Mouse (Mus musculus) thymus, postnatal 36 days (tissue): ENCODE measurements around the gene Stat4.

Experiments used
- DNase-seq, 2 experiments: peaks; one replicate each; pipeline ENCODE4 v3.0.0; 2022; ENCODE audit warnings: mixed read lengths in 2 of 2

Gene Stat4

DNA sequence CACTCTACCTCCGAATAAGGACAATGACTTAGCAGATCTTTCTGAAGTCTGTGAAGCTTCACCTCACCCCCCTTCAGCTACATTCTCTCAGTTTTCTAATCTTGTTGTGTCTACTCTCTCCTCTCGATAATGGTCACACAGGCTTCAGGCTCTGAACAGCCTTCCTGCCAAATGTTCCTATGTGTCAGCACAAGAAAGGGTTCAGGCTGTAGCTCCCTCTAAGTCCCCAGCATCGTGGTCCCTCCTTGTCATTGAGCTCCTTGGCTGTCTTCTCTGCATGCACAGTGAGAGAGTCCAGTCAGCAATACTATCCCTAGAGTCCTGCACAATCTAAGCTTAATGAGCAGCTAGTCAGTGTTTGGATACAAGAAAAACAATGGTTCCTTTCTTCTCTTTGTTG is 124.3 kb downstream of the Stat4 start:
- no peak for DNase-seq

DNA sequence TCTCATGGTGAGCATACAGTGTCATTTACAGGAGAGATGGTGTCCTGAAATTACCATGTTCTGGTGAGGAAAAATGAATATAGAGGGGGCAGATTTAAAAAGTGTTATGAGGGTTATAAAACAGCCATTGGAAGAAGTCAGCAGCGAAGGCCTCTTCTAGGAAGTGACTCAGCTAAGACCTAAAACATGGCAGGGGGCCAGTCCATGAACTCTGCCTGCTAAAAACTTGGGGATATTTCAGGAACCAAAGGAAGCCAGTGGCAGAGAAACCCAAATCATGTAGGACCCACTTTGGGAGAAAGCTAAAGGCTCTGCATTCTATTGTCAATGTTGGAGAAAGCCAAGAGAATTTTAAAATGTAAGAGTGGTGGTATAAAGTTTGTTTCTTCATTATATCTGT is 125.4 kb downstream of the Stat4 start:
- DNase-seq, result no peak

DNA sequence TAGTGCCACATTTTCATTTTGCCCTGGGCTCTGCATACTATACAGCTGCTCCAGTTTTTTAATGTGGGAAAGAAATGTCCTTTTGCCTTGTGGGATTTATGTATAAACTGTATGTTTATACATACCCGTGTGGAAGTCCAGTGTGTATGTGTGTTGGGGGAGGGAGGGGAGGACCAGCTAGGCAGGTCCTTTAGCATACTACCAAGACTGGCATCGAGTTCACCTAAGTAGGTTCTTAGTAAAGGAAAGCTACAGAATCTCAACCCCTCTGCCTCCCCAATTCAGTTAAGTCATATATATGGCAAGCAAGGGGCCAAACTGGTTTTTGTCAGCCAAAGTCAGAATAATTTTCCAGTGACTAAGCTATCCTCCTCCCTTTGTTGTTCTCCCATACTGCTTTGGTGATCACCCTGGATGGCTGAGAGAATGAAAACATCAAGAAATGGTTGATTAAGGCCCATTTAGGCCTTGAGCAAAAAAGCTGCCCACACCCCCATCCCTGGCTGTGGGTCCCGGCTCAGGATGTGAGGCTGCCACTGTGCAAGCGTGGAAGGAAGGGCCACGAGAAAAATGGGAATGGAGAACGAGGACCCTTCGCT is 126.2 kb downstream of the Stat4 start:
- DNase-seq, result no peak

DNA sequence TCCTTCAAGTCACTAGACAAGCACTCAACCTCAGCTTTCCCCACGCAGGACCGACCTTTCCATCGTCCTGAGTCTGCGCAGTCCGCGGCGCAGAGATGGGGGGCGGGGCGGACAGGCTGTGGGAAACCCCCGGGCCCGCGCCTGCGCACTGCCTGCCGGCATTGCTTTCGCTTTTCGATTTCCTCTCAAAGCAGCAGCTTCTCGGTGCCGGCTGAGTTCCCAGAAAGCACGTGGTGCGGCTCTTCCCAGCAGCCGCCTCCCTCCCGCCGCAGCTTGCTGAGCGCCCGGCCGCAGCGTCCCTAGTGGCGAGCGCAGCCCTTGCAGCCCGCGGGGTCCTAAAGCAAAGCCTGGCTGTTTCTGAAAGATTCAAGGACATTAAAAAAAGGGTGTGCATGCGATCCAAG is 126.7 kb downstream of the Stat4 start:
- peak; percentile 98 for DNase-seq

DNA sequence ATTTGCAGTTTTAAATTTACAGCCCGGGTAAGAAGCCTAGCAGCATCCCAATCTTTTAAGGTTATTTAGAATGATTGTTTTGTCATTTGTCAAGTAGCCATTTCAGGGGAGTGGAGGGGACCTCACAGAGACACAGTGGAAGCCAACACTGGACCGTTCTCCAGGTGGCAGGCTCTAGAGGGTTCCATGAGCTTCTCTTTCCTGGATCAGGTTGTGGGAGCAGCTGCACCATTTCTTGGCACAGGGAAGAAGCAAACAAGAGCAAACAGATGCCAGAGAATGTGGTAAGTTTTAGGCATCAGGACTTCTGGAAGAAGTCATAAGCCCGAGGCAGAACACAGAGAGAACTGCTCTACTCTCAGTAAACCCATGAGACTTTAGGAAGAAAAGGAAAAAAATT is 129.5 kb downstream of the Stat4 start:
- no peak for DNase-seq

DNA sequence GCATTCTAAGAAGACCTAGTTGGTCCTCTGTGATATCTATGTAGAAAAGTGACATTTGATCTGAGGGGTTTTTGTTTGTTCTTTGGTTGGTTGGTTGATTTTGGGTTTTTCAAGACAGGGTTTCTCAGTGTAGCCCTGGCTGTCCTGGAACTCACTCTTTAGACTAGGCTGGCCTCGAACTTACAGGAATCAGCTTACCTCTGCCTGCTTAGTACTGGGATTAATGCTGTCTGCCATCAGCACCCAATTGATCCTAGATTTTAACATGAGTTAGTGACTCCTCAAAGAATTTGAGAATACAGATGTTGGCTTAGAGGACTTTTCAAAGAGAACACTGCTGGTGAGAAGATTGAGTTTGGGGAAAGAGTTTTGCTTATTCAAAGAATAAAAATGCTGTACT is 130.8 kb downstream of the Stat4 start:
- DNase-seq, result no peak

DNA sequence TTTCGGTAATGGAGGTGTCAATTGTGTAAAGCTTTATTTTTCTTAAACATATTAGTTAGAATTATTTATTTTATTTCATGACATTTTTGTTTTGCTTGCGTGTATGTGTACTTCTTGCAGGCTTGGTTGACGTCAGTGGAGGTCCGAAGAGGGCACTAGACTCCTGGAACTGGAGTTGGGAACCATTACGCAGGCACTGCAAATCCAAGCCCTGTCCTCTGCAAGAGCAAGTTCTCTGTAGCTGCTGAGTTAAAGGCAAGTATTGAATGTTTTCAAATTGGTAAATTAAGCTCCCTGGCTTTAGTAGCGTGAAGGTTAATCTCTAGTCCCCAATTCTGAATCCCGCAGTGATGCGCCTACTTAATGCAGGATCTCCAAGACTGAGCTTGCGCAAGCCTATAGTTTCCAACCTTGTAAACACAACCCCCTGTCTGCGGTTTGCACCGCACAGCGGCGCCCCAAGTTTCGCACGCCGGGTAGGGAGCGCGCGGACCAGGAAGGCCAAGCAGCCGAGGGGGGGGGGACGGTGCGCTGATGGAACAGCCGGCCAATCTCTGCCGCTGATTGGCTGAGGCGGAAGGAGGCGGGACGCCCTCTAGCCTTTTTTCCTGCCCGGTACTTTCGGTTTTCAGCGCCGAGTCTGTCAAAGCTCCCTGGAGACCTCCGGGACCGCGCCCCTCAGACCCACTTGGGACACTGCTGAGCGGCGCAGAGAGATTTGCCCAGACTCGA is 132.1 kb downstream of the Stat4 start, which contains the start of gene Stat1:
Stat1 (plus strand) TSS at position 581 of the 732 bp plus-strand sequence.
- DNase-seq, result peak; percentile 89 to 92

DNA sequence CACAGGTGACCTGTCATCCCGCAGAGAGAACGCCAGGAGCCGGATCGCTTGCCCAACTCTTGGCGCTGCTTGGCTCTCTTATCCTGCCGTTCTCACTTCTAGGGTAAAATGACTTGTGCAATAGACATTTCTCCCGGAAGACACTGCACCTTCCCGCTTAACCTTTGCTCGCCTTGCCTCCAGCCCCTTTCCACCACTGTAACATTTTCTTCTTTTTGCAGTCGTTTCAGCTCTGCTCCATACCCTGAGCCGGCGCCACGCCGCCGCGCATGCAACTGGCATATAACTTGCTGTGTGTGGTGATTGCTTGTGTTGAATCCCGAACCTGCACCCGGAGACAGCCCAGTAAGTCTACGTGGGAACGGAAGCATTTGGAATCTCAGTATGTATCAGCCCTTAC is 132.7 kb downstream of the Stat4 start:
- no peak for DNase-seq

DNA sequence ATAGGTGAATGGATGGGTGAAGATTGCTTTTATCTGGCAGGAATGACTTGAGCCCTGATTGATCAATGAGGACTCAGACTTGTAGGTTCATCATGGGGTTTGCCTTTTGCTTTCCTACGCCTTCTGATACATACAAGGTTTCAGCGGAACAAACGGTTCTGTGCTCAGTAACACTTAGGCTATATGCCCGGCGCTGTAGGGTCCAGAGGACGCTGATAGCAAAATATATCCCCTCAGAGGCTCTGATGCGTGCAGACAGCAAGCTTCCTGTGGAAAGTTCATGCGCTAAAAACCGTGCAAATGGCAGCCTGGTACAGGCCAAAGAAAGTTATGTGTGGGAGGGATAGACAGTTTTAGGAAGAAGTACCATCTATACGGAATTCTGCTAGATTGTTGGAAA is 133.2 kb downstream of the Stat4 start:
- DNase-seq, result no peak

DNA sequence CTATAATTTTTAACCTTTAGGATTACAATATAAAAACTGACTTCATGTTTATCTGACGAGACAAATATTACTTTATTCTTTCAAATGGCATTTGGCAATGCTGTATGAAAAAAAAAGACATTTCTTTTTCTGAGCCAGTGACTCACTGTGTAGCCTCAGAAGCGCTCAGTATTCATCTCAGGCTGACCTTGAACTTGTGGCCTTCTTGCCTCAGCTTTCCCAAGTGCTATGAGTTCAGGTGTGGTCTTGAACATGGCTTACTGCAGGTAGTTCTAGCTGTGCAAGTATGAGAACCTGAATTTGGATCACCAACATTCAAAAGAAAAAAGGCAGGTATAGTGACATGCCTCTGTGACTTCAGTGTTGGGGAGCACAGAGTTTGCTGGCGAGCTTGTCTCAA is 134.1 kb downstream of the Stat4 start:
- no peak for DNase-seq

DNA sequence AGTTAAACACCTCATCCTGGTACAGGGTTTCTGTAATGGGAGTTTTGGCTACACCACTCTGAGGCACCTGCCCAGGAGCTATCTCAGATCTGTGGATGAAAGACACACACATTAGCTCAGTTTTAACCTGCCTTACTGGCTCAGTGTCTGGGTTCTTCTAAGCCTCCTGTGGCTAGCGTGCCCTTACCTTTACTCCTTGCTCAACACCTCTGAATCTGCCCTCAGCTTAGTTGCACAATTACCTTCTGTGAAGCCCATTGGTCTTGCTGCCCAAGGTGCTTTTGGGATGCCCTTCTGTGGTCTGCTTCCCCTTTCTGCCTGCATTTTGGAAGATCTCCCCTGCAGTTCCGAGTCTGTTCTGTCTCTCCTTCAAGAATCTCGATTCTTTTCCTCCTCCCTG is 137.9 kb downstream of the Stat4 start:
- DNase-seq, result no peak

DNA sequence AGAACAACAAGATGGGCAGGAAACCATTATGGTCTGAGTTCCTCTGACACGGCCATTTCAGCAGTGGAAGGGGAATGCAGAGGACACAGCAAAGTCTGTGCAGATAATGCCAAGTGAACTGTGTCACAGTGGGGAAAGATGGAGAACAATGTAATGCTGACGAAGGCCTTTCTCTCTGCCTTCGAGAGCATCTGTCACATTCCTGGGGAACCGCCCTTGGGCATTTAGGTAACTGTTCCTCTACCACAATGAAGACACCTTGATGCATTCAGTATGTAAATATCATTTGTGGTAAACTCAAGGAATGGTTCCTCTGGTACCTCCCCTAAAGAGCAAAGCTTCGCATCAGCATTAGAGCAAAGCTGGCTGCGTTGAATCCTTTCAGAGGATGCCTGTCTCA is 140.4 kb downstream of the Stat4 start:
- DNase-seq, result no peak

DNA sequence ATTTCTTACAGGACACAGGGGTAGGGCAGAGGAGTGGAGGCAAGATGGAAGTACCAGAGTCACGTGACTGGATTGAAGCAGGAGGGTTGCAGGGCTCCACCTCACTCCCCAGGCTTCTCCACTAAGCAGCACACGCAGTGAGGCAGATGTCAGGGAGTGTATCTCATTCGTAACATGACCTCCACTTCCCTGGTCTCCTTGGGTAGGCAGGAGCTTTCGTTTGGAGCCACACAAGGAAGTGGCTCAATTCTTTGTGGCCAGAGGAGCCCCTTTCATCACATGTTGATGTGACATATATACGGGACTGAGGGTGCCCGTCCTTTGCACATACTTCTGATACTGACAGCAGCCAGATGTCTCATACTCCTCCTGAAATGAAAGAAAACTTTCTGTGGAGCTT is 142.8 kb downstream of the Stat4 start:
- no peak for DNase-seq

DNA sequence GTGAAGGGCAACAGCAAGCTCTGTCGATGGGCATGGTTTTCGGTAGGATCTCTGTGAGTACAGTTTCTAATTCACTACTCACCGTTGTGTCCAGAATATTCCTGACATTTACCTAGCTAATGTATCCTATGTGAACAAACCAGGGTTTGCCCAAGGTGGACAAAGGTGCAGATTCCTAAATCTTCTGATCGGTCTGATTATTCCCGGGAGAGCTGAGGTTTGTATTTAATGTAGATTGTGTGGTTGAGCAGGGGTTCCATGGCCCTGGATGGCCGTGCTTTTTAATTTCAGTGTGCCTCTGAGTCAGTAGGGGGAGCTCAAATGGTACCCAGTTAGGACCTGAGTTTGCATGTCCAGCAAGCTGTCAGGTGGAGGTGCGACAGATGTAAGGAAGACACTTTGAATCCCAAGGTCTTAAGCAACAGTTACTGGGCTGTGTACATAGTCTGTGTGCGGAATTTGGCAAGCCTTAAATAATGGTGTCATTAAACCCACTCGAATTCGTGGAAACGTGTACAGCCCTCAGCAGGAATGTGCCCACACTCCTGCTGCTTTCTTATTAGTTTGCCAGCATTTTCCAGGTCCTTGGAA is 144.9 kb downstream of the Stat4 start:
- no peak for DNase-seq

DNA sequence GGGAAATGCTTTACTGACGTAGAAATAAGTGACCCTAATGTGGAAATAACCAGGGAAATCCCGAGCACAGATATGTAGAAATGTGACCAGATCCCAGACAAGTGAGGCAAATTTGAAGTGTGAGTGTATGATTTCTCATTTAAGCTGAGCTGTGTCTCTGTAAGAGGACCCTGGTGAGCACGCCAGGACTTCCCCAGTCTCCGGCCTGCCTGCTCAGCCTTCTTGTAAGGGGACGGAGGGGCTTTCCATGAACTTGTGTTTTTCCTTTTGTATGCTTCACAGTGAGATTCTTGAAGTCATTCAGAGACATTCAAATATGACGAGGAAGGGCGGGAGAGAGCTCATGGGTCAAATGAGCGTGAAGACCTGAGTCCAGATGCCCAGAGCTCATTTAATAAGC is 146.3 kb downstream of the Stat4 start:
- DNase-seq, result no peak

DNA sequence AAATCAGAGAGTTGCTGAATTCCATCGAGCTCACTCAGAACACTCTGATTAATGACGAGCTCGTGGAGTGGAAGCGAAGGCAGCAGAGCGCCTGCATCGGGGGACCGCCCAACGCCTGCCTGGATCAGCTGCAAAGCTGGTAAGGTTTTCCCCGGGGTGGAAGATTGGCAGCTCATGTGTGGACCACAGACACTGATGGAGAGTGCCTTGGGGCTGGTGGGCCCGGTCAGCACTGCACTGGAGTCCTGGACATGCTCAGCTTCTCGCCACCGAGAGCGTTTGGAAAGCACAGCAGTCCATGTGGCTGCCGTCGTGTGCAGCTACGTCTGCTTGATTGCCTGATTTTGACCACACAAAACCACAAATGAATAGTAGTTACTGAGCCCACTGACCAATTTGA is 150.3 kb downstream of the Stat4 start:
- DNase-seq, result no peak

DNA sequence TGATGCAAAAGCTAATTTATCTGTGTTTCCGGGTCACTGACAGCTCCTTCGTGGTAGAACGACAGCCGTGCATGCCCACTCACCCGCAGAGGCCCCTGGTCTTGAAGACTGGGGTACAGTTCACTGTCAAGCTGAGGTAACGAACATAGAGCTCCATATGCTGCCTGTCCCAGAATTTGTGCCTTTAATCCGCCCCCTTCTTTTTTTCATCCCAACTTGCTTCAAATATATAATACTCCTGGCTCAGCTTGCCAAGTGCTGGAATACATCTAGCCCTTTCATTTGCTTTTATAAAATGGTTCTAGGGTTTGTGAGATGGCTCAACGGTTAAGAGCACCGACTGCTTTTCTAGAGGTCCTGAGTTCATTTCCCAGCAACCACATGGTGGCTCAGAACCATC is 153.6 kb downstream of the Stat4 start:
- no peak for DNase-seq

DNA sequence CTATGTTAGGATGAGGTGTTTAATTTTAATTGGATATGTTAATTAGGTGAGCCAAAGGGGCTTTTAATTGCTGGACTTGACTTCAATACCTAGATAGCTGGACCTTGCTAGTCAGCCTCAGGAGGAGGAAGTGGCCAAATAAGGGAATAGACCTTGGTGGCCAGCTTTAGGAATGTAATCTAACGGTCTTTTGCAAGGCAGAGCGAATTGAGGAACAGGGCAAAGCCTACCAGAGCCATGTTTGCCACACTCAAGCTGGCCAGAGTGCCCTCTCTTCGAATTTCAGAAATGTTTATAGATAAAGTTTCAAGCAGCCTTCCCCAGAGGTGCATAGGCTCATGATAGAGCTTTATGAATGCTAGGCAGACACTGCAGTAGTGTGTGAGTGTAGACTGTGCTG is 154.5 kb downstream of the Stat4 start:
- DNase-seq, result no peak

DNA sequence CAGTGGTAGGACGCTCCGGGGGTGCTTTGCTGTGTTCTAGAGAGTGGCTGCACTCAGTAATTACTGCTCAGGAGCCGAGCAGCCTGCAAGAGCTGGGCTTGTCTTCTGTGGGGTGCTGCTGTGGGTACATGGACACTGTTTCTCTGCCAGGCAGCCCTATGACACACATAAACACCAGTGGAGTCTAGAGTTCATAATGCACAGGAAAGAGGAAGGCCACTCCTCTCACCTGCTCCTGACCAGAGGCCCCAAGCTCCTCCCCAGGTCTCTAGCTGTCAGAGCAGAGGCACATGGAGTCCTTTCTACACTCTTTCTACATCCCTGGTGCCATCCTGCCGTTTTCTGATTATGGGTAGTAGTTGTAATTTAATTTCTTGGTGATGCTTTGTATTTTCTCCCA is 155.2 kb downstream of the Stat4 start:
- DNase-seq, result no peak

DNA sequence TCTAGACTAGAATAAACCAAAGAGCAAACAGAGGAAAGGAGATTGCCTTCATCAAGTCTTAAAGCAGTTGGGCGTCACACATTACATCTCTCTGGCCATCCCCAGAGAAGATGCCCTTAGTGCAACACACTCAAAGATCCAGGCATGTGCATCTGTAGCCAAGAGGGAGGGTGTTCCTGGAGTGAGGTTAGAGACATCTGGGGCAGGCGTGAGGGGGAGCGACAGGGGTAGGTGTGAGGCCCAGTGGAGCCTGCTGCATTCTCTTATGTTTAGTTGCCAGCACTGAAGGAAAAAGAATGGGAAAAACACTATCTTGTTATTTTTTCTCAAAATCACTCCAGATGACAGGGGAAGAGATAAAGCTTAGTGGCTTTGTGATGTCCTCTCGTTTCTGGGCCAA is 156.2 kb downstream of the Stat4 start:
- no peak for DNase-seq

DNA sequence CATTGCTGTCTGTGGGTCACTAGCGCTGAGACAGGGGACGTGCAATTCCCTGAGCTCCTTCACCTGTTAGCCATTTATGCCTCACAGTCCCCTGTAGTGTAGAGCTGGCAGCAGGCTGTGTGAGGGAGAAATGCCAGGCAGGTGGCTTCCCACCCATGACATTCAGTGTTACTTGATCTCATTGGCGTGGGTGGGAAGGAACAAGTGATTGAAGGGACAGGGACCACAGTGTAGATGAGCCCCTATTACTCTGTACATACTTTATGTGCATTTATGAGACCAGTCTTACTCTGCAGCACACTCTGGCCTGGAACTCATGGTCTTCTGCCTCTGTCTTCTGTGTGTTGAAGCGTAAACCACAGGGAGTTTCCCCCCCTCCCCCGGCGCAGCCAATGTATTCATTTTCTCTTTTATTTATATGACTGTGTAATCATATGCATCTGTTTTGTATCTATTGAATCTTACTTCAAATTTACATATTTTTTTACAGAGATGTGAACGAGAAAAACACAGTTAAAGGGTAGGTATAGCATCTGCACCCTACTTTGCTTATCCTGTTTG is 156.7 kb downstream of the Stat4 start:
- DNase-seq, result no peak

DNA sequence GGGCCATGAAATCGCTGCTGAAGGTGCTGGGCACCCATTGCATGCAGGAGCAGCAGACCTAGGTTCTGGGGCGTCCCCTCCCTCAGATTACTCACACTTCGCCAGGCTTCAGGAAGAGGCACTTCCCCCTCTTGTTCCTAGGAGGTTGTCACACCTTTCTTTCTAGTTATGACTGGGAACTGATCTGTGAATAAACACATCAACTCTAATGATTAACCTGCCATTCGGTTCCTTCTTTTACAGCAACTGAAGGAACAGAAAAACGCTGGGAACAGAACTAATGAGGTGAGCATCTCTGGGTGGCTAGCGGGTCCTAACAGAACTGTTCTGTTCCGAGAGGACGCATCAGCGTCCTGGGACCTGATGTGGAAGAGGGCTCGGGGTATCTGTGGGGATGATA is 158.0 kb downstream of the Stat4 start:
- no peak for DNase-seq

DNA sequence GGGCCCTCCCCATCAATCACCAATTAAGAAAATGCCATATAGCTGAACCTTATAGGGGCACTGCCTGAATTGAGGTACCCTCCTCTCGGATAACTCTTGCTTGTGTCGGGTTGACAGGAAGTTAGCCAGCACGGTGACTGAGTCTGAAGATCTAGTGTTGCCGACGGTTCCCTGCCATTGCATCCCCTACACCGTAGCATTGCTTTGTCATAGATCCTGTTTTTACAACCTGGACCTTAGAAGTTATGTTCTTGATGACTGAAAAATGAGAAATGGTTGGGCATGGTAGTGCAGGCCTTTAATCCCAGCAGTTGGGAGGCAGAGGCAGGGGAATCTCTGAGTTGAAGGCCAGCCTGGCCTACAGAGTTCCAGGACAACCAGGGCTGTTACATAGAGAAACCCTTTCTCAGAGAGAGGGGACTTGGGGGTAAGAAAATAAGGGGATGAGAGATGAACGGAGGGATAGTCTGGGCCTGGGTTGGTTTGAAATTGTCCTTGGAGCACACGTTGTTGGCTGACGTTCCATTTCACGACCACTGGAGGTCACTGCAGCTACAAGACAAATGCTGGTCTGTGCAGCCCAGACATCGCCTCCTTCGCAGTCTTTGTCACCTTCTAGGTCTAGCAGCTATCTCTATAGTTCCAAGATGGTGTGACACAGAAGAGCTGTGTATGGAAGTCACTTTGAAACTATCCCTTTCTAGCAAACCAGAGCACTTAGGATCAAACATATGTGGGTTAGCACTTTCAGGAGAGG is 159.4 kb downstream of the Stat4 start:
- peak; percentile 44 to 63 for DNase-seq
